Mouse (Mus musculus) megakaryocyte, embryonic 14.5 days (primary cell): Measurements from ENCODE around the gene Zscan29.

Experiments
- FLI1 ChIP-seq: IDR thresholded peaks from 2 replicates; pipeline ENCODE4 v1.6.1; 2012; ENCODE audit warnings: low read length, inconsistent platforms, mixed read lengths
- GATA1 ChIP-seq: IDR thresholded peaks from 3 replicates; pipeline ENCODE4 v1.6.1; 2012; ENCODE audit warnings: mixed read lengths, low read length, inconsistent platforms, borderline replicate concordance

- TF ChIP-seq FLI1 = no peak
- no peak for TF ChIP-seq GATA1
Measured at GRCm38 (mm10) chr2:121206541-121206940, 35.6 kb upstream of the Zscan29 start.
